Mouse (Mus musculus): ENCODE measurements around the gene Azi2.

Gene Azi2

DNA sequence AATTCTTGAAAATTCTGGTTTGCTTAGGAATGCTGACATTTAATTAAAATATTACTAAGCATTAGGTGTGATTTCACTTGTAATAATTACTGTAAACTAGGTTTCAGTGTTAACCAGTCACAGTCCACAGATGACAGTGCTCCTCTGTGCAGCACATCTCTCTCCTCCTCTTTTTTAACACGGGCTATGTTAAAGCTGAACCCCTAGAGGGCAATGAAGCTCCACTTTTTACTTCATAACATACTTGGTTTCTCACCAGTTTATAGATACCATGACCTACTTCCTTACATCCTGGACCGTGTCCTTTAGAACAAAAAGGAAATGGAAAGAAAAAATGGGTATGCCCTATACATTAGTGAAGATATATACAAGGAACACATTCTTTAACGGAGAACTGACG lies 59.1 kb downstream of the Azi2 start:
- DNase-seq: peak; percentile 29

DNA sequence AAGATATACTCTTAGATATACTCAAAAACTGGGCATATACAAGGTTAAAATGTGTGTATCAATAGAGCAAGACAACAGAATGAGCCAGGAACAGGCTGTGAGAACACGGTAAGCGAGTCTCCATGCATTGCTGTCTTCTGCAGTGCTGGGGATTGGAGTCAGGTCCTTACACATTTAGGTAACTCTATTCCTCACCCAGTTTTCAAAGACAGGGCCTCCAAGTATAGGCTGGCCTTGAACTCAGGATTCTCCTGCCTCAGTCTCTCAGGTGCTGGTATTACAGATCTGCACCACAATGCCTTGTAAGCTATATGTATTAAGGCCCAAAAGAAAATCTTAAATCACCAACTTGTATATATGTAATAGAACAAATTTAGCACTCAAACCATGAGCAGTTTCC lies 60.2 kb downstream of the Azi2 start:
- no peak for DNase-seq

DNA sequence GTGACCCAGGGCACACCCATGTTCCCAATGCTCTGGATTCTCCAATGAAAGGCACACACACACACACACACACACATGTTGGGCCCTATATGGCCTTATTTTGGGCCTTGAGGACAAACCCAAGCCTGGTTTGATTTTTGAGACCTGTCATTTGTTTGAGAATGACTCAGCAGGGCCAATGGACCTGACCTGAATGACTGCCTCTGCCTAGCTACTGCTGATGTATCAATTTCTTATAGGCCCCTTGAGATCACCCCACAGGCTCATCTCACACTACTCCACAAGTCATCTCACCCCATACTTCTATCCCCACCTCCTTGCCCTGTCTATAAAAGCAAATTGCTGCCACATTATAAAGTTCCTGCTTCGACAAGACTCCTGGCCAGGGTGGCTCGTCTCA lies 61.5 kb downstream of the Azi2 start:
- DNase-seq: no peak

DNA sequence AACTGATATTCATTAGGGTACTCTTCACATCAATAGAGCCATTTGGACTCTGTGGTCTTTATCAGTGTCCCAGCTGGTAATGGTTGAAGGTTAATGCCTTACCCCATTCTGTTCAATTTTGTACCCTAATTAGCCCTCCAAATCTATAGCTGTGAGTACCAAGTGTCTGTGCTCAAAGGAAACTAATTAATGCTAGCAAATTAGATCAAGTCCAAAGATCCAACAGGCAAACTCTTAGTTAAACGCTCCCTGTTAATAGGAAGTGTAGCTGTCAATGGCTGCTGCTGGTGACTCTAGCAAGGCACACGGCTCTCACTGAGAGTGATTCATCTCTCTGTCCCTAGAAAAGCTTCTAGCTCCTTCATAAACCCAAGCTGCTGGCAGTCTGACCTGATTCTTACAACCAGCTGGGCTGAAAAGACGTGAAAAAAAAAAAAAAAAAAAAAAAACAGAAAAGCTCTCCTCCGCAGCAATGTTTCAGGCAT lies 68.3 kb downstream of the Azi2 start:
- no peak for DNase-seq

DNA sequence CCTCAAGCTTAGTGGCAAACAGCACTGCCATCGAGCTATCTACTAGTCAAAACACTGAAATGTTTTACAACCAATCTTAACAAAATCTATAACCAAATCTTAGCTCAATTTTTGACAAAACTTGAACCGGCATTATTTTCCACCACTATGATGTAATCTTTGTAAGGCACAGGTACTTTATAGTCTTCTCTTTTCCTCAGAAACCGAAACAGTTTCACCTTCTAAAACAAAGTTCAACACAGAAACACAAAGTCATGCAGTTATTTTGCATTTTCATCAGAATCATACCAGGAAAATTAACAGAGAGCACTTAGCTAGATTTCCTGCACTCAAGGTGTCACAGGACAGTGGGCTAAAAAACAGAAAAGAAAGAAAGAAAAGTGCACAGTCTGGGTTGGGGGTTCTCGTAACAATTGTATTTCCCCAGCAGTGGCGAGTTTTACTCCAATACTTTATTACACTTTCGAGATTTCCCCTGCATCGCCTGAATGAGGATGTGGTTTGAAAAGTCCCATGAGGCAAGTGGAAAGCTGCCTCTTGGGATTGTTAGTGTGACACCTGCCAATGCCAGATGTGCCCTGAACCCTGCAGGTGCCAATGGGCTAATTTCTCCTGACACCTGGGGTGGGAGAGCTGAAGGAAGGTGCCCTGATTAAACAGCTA lies 69.5 kb downstream of the Azi2 start:
- peak; percentile 9 for DNase-seq

DNA sequence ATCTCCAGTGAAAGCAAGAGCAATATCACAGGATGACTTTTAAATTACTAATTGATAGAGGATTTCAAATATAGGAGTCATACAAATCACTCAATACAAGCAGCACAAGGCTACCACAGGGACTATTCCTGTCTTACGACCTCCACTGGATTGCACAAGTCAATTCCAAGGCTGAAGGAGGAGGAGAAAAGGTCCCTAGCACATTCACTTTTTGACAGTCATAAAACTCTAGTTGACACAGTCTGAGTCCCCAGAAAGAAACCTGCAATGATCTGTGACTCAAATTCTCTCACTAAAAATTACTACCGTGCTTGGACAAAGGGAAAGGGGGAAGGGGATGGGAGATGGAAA lies 70.0 kb downstream of the Azi2 start:
- no peak for DNase-seq

All from thymus, postnatal 14 days (tissue).